Mouse (Mus musculus) gastrocnemius, postnatal 25 days (tissue): ENCODE data around the gene Zfp362. TPM values are rescaled to one million over a fixed set of nuclear protein-coding genes. Genes with fewer than 3 reads are reported as not detected.

Experiments
- DNase-seq: peaks from one replicate; pipeline ENCODE4 v3.0.0; 2022
- total RNA-seq, 2 experiments: library from RNA; stranded (reverse); gene quantifications; 1 replicate in 1 of 2; 2 replicates in 1 of 2; pipeline ENCODE4 v1.2.3; 2021

Zfp362 gene
- total RNA-seq, 2 experiments from 2014 or later: 9.9 to 10.5 TPM

- DNase-seq: no peak
Measured at GRCm38 (mm10) chr4:128729709-128730037, 76.2 kb downstream of the Zfp362 start.

- no peak for DNase-seq
Measured at GRCm38 (mm10) chr4:128729033-128729708, 76.7 kb downstream of the Zfp362 start.

- DNase-seq: no peak
Measured at GRCm38 (mm10) chr4:128728431-128728851, 77.4 kb downstream of the Zfp362 start.

- DNase-seq: peak; percentile 64
Measured at GRCm38 (mm10) chr4:128727721-128728430, 78.0 kb downstream of the Zfp362 start.

GRCm38 (mm10) chr4:128727019-128727720 is 78.7 kb downstream of the Zfp362 start:
- DNase-seq: peak; percentile 84

GRCm38 (mm10) chr4:128724059-128724458 is 81.8 kb downstream of the Zfp362 start:
- DNase-seq: no peak

GRCm38 (mm10) chr4:128723431-128723830 is 82.4 kb downstream of the Zfp362 start:
- no peak for DNase-seq

Other genes starting within 250 kb of the Zfp362 start
- gene Zscan20, start 195.9 kb downstream of the Zfp362 start, total RNA-seq: 1 to 10 TPM; 2.9 TPM
- not detected for gene Tlr12, start 187.4 kb downstream of the Zfp362 start, total RNA-seq
- 10 to 100 TPM; 18.4 to 23.1 TPM for gene Phc2, start 151.3 kb downstream of the Zfp362 start, total RNA-seq
- gene A3galt2, start 50.7 kb downstream of the Zfp362 start, total RNA-seq: under 1 TPM in 1 of 2 experiments, not detected in 1; 0.13 TPM
- under 1 TPM; 0.59 to 0.88 TPM for gene Trim62, start 77.5 kb upstream of the Zfp362 start, total RNA-seq
- gene Azin2, start 156.4 kb upstream of the Zfp362 start, total RNA-seq: 1 to 10 TPM; 1.8 to 3.1 TPM
- 10 to 100 TPM; 27.4 to 36.0 TPM for gene Ak2, start 185.9 kb upstream of the Zfp362 start, total RNA-seq